Mouse (Mus musculus) left cerebral cortex, adult 8-10 months (tissue): ENCODE data around the gene Exoc6b. TPM values are rescaled to one million over a fixed set of nuclear protein-coding genes. Genes with fewer than 3 reads are reported as not detected.
A peak's percentile ranks its signal among the peaks of the same experiment; 100 is the strongest.

Experiments
- DNase-seq, 2 experiments: peaks; one replicate each; pipeline ENCODE4 v3.0.0; 2022; ENCODE audit warnings: low spot score in 2 of 2
- total RNA-seq, 4 experiments: library from RNA; stranded (reverse); gene quantifications; 2 replicates each; pipeline ENCODE4 v1.2.4; 2022

Gene Exoc6b
- total RNA-seq, 4 experiments from 2014 or later, result 76.7 to 85.4 (median 80.3) TPM

DNA sequence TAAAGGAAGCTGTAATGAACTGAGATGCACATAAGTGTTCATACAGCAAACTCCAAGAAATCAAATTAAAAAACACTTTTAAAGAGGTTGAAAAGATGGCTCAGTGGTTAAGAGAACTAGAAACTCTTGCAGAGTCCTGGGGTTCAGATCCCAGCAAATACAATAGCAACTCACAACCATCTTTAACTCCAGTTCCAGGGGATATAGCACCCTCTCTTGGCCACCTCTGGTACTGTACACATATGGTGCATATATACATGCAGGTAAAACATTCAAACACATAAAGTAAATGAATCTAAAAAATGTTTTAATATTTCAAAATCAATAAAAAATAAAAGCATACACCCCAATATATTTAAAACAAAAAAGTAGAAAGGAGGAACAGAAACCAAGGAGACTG, 73.9 kb downstream of the Exoc6b start:
- no peak for DNase-seq

DNA sequence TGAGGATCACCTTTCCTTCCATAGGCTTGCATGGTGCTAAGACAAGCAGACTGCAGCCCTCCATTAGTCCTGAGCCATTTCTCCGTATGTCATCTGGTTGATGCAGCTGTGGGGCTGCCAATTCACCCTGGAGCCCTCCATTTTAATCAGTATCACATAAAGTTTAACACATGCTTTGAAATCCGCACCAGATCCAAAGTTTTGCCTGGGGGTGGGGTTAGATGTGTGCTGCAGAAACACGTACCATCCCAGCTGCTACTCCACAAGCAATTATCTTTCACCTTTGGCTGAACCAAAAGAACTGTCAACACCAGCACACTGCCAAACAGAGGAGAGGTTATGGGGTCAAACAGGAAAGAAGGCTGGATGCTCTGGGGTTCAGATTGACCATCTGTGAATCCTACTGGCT, 92.7 kb downstream of the Exoc6b start:
- DNase-seq, result no peak

DNA sequence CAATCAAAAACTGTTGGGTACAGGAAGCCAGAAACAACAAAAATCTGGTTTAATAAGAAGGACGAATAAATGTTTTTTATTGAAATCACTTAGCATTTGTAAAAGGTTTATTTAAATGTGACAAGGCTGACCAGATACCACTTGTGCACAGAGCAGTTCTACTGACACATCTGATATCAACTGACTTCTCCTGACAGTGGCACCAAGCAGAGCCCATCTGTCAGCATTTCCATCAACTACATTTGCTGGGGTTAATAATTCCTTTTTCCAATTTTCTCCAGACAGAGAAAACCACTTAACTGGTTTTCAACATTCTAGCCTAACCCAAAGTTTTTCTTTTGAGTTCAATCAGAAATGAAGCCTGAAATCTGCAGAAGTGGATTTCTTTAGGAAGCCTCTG, 100.8 kb downstream of the Exoc6b start:
- DNase-seq, result no peak

DNA sequence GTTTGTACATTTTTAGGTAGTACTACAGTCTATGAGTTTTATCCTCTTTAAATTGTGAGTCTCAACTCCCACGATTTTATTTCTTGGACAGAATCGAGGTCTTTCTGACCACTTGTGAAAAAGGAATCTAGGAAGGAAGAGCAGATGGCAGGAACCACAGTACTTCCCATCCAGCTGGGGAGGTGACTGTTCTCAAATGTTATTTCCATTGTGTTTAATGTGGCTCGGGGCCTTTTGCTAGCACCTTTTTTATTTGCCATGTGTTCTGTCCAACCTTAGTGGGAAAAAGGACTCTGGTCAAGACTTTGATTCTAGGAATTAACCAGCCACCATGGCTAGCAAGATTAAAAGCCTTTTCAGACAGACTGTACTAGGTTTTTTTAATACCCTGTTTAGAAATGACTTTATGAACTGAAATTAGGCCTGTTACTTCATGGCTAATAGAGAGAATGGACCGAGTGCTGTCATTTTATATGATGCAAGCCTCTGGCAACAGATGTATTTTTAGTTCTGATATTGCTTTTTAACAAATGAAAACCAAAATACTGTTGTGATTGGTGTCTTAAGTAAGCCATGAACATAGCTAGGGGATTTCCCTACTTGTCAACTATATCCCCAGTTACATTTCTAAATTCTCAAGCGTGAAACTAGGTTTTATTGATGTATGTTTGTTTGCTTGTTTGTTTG, 104.4 kb downstream of the Exoc6b start:
- no peak for DNase-seq

GRCm38 (mm10) chr6:84963044-84963443, 106.3 kb downstream of the Exoc6b start:
- DNase-seq, result no peak

GRCm38 (mm10) chr6:84961763-84962162, 107.5 kb downstream of the Exoc6b start:
- DNase-seq, result no peak

DNA sequence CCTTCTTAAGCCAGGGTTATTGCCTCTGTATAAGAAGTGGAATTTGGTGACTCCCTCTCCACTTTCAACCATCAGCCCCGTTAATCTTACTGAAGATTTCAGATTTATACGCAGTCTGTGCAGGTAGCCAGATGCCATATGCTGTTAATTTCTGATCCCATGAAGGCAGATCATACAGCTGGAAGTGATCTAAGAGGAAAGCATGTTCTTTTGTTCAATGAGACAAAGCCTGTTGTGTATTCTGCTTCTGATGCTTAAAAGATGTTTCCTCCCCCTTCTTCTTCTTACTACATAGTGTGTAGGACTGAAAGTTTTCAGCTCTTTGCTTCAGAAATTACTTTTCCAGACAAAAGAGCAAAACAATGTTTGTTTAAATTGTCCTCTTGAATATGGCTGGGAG, 109.8 kb downstream of the Exoc6b start:
- no peak for DNase-seq

DNA sequence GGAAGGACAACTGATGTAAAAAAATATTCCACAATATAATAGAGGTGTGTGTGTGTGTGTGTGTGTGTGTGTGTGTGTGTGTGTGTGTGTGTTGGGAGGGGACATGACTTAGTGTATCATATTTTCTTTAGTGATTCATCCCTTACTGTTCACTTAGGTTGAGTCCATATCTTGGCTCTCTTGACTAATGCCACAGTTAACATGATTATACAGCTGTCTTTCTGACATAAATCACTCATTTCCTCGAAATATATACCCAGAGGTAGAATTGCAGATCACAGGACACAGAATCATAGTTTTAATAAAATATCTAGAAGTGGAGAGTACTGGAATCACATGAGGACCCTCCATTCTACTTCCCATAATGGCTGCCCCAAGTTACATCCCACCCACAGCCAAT, 117.7 kb downstream of the Exoc6b start:
- no peak for DNase-seq

- DNase-seq, result no peak
Measured at GRCm38 (mm10) chr6:84946569-84946968, 122.7 kb downstream of the Exoc6b start.

DNA sequence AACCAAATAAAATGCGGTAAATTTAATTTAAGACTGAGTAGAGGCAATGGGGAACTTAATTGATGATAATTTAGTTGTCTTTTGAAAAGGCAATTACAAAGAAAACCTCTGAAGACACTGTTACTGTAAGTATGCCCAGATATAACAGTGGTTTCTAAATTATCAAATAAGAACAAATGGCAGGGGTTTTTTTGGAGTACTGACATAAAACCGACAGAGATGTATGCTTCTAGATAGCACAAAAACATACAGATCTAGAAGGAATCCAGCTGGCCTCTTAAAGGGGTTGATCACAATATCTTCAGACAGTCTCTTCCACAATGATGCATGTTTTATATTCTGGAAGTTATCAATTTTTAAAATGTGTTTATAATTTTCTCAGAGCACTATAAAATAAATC, 123.2 kb downstream of the Exoc6b start:
- DNase-seq, result no peak

- DNase-seq, result no peak
Measured at GRCm38 (mm10) chr6:84932953-84933921, 136.1 kb downstream of the Exoc6b start.

GRCm38 (mm10) chr6:84931051-84931450, 138.3 kb downstream of the Exoc6b start:
- DNase-seq, result no peak

- no peak for DNase-seq
Measured at GRCm38 (mm10) chr6:84926066-84926465, 143.2 kb downstream of the Exoc6b start.

- DNase-seq, result peak in 1 of 2 experiments; percentile 13
Measured at GRCm38 (mm10) chr6:84923760-84924221, 145.5 kb downstream of the Exoc6b start.

DNA sequence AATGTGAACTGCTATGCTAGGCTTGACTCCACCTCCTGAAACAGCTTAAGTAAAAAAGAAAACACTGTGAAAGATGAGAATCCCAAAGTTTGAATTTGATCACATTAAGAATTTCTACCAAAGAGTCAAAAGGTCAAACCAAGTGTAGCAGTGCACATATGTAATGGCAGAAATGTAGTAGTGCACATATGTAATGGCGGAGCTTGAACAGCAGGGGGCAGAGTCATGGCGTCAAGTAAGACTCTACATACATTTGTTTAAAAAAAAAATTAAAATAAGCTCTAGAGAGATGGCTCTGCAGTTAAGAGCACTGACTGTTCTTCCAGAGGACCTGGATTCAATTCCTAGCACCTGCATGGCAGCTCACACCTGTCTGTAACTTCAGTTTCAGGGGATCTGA, 153.0 kb downstream of the Exoc6b start:
- no peak for DNase-seq

DNA sequence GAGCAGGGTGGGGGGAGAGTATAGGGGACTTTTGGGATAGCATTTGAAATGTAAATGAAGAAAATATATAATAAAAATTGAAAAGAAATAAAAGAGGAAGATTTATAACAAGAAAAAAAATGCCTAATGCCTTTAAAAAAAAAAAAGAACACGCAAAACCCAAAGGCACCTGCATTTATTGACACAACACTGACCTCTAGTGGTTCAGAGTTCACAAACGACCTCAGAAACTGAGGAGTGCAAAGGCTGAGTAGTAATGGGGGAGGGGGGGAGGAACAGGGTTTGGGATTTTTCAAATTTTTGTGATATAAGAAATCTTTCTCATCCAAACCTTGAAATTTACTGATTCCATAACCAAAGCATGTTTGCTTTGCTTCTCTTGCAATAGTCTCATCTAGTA, 156.9 kb downstream of the Exoc6b start:
- DNase-seq, result no peak

- no peak for DNase-seq
Measured at GRCm38 (mm10) chr6:84899002-84899774, 170.1 kb downstream of the Exoc6b start.

GRCm38 (mm10) chr6:84893773-84894095, 175.6 kb downstream of the Exoc6b start:
- no peak for DNase-seq

- no peak for DNase-seq
Measured at GRCm38 (mm10) chr6:84892926-84893772, 176.2 kb downstream of the Exoc6b start.

DNA sequence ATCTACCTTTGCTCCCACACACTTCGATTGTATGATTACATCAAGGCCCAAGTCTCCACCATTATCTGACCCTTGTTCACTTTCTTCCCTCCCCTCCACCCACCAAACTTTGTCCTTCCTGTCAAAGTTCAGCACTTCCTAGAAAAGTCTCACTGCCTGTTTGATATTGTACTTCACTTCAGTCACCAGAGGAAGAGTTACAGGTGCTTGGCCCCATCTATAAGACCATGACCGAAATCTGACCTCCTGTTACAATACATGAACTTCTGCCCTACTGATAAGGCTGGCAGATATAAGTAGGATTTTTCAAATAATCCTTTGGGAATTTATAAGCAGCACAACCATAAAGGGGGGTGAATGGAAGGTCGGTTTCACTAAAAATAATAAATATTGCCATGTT, 182.8 kb downstream of the Exoc6b start:
- no peak for DNase-seq

- DNase-seq, result no peak
Measured at GRCm38 (mm10) chr6:84885080-84885479, 184.2 kb downstream of the Exoc6b start.
